Mouse (Mus musculus) thymus, adult 2 months (tissue): ENCODE measurements around the gene Zp1.

Experiments
- CTCF ChIP-seq: fragments of 200-500 bp; IDR thresholded peaks from 2 replicates; pipeline ENCODE4 v1.5.1; 2012; ENCODE audit warnings: mild to moderate bottlenecking, control low read depth, low read length, moderate library complexity, borderline replicate concordance; ENCODE audit not compliant: control insufficient read depth, poor library complexity, insufficient read depth; ENCODE audit errors: extremely low read depth
- POLR2A ChIP-seq: fragments of 200-500 bp; IDR thresholded peaks from 2 replicates; pipeline ENCODE4 v1.6.1; 2012; ENCODE audit warnings: mild to moderate bottlenecking, low read length, control low read depth, moderate library complexity; ENCODE audit not compliant: control insufficient read depth, poor library complexity, insufficient read depth; ENCODE audit errors: extremely low read depth

DNA sequence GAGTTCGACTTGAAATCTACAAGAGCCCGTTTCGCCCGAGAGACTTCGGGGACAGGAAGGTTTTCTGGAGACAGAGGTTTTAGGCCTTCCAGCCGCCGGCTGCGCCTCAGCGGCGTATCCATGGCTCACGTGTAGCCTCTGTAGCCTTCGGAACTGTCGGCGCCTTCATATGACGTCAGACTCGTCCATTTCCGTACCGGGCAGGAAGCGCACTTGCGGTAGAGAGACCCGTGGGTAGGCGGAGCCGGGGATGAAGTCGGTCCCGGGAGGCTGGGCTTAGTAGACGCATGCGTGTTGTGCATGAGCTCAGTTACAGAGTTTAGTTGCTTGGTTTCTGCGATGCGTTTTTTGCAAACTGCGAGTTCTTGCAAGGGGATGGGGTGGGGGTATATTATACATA, 28.7 kb upstream of the Zp1 start, which contains the start of gene Ccdc86:
- peak; percentile 58; the same call in 1 of the 2 replicates for TF ChIP-seq CTCF
- peak; percentile 49; the same call in 1 of the 2 replicates for TF ChIP-seq POLR2A
